Mouse (Mus musculus) small intestine, adult 2 months (tissue): ENCODE data around the gene Kdelc2.

ENCODE experiments used
- CTCF ChIP-seq: fragments of 200-500 bp; IDR thresholded peaks from 2 replicates; pipeline ENCODE4 v1.5.1; 2012; ENCODE audit warnings: low read depth, mild to moderate bottlenecking, control low read depth, inconsistent platforms, low read length, moderate library complexity, mixed read lengths; ENCODE audit not compliant: insufficient replicate concordance, insufficient read length; ENCODE audit errors: extremely low read depth
- POLR2A ChIP-seq: fragments of 200-500 bp; IDR thresholded peaks from 2 replicates; pipeline ENCODE4 v1.6.1; 2012; ENCODE audit warnings: low read depth, mild to moderate bottlenecking, control low read depth, inconsistent platforms, low read length, moderate library complexity

DNA sequence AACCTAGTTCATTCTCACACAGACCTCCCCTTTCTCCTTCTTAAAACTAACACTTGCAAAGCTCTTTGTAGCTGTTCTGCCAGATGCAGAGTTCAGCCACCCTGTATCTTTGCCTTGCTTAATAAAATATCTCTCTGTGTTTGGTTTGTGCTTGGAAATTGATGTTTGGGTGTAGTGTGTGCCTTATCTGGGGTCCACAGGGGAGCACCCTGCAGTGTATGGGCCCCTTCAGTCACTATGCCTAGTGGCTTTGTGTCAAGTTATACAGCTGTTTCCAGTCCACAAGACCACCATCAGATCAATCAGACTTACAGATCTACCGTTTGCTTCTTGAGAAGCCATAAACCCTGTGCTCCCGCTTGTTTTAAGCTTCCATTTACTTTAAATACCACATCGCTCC is 25.6 kb downstream of the Kdelc2 start:
- no peak for TF ChIP-seq CTCF
- no peak for TF ChIP-seq POLR2A
